Mouse (Mus musculus) neural tube, embryonic 10.5 days (tissue): ENCODE results near the gene Tmem132e.

Experiments used
- DNase-seq: peaks from one replicate; pipeline ENCODE4 v3.0.0-alpha.2; 2017; ENCODE audit warnings: low spot score; ENCODE audit errors: extremely low spot score

Gene Tmem132e

GRCm38 (mm10) chr11:82428801-82429200 lies 40.1 kb downstream of the Tmem132e start:
- DNase-seq: no peak

GRCm38 (mm10) chr11:82434091-82434831 lies 45.6 kb downstream of the Tmem132e start:
- no peak for DNase-seq

- no peak for DNase-seq
Observed at GRCm38 (mm10) chr11:82434832-82435182, 46.1 kb downstream of the Tmem132e start.

- no peak for DNase-seq
Observed at GRCm38 (mm10) chr11:82448485-82448884, 59.8 kb downstream of the Tmem132e start.

GRCm38 (mm10) chr11:82452516-82452915 lies 63.8 kb downstream of the Tmem132e start:
- DNase-seq: no peak

GRCm38 (mm10) chr11:82453230-82453629 lies 64.5 kb downstream of the Tmem132e start:
- no peak for DNase-seq

GRCm38 (mm10) chr11:82461326-82461725 lies 72.6 kb downstream of the Tmem132e start:
- DNase-seq: no peak

DNA sequence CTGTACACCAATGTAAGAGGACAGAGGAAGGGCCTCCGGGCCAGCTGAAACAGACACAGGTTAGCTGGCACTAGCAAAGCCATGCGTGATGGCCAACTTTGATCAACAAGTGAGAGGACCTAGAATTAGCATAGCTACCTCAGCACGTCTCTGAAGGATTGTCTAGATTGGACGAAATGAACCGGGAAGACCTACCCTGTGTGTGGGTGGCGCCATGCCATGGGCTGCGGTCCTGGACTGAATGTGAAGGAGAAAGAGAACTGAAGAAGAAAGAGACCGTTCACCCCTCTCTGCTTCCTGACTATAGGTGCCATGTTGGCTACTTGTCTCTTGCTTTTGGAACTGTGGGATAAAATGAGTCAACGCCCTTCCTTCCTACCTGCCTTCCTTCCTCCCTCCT lies 76.8 kb downstream of the Tmem132e start:
- DNase-seq: no peak

DNA sequence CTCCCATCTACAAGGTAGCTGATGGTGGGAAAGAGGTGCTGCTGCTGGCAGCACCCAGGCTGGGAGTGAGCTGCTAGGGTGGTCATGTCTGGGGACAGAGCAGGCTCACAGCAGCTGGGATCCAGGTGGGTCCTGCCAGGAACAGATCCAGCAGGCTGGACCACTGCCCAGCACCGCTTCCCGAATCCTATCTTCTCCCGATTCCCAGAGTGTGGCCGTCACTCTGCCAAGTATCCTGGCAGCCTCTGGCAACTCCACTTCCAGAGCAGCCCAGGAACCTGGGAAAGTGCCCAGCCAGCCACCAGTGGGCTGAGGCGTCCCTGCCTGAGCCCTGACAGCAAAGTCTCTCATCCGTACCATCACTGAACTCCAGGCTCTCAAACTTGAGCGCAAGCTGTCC lies 78.5 kb downstream of the Tmem132e start:
- no peak for DNase-seq

- DNase-seq: no peak
Observed at GRCm38 (mm10) chr11:82471076-82471475, 82.4 kb downstream of the Tmem132e start.

- DNase-seq: no peak
Observed at GRCm38 (mm10) chr11:82473137-82473621, 84.5 kb downstream of the Tmem132e start.

DNA sequence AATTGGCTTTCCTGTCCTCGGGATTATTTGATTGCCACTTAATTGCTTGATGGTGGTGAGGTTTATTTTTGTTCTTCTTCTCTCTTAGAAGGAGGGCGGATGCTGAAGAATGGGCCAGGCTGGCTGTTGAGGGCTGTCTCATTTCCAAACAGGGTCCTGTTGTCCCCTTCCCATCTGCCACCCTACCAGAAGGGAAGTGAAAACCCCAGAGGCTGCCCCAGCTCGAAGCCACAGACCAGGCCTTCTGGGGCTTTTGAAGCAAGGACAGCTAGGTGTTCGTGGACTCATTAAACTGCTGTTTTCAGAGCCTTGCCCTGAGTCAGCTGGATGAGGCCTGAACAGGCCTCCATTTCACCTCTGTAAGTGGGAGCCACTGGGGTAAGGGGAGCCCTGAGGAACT lies 87.4 kb downstream of the Tmem132e start:
- DNase-seq: no peak

- no peak for DNase-seq
Observed at GRCm38 (mm10) chr11:82477412-82477811, 88.7 kb downstream of the Tmem132e start.

DNA sequence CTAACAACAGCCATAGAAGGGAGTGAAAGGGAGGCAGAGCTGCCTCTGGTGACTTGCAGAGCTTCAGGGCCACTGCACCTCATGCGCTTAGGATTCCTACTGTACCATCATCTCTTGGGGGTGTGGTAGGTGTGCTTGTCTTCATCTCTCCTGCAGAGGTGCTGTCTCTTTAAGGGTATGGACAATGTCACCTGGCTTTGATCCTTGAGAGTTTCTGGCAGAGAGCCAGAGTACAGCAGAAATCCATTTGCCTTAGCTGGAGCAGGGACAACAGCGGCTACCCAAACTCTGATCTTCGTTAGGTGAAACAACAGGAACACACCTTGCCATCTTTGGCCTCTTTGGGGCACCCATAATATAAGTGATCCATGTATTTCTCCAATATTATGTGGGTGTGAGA lies 92.2 kb downstream of the Tmem132e start:
- DNase-seq: no peak

- peak; percentile 66 for DNase-seq
Observed at GRCm38 (mm10) chr11:82487359-82488086, 98.8 kb downstream of the Tmem132e start.

DNA sequence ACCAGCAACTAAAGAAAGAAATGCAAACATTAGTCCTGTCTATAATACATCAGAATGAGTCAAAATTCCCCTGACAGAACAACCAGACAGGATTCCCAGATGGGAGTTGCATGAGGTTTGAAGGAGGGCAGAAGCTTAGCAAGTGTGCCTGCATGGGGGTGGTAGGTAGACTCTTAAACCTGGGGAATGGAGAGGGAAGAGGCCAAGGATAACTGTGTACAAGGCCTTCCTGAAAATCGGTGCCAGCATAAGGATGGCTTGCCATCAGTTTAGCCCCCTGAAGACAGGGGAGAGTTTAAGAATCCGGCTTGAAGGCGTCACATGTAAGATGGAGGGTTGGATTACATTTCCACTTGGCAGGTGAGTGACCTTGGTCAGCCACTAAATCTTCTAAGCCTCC lies 102.2 kb downstream of the Tmem132e start:
- DNase-seq: no peak
